Mouse (Mus musculus) embryo, embryonic 11.5 days (tissue): Measurements from ENCODE around the gene Ppm1f.
"Not testable (repeated sequence)": the region's sequence is repeated elsewhere in the genome, so short reads cannot be mapped to it uniquely, and the experiment has no call there.

Source experiments
- DNase-seq: peaks from one replicate; pipeline ENCODE4 v3.0.0-alpha.2; 2012; ENCODE audit warnings: low read depth, low spot score

Ppm1f gene

DNA sequence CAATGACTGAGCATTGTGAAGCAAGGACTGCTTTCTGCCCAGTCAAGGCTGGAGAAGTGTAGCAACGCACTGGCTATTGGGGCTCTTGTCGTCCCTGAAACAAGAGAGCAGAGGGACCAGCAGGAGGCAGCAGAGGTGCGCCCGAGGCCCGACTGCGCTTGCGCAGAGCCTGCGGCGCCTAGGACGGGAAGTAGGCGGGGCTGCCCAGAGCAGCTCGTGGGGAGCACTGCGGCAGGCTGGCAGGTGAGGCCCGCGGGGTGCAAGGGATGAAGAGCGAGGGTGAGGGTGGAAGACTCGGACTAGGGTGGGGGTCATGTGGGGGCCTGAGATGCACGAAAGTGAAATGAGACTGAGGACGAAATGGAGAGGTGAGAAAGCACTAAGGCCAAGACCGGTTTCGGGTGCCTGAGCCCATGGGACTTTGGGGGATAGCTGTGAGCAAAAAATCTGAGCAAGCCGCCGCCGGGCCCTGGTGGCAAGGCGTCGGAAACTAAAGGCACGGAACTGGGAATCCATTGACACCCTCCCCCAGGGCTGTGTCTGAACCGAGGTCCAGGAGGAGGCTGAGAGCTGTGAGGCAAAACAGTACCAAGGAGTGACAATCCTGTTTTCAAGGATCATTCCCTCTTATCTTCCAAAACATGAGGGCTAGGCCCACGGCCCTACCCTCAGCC, at the start of gene Ppm1f:
Ppm1f (plus strand) TSS at position 88 of the 674 bp plus-strand sequence.
- peak; percentile 85 for DNase-seq

DNA sequence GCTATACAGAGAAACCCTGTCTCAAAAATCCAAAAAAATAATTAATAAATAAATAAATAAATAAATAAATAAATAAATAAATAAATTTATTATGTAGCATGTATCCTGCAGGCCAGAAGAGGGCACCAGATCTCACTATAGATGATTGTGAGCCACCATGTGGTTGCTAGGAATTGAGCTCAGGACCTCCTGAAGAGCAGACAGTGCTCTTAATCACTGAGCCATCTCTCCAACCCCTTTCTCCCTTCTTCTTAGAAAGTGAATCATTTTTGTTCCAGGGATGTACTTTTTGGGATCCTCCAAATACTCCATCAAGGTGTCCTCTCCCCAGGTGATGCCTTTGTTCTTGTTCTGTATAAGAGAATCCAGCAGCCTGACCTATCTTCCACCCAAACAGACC, 47.1 kb upstream of the Ppm1f start:
- no peak for DNase-seq

DNA sequence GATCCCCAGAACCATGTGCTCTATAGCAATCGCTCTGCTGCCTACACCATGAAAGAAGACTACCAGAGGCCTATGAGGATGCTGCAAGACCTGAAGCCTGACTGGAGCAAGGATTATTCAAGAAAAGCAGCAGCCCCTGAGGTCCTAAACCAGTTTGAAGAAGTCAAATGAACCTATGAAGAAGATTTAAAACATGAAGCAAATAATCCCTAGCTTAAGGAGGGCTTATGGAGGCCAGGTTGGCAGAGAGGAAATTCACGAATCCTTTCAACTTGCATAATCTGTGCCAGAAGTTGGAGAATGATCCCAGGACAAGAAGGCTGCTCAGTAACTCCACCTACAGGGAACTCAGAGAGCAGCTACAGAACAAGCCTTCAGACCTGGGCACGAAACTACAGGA, 43.9 kb upstream of the Ppm1f start:
- no peak for DNase-seq

DNA sequence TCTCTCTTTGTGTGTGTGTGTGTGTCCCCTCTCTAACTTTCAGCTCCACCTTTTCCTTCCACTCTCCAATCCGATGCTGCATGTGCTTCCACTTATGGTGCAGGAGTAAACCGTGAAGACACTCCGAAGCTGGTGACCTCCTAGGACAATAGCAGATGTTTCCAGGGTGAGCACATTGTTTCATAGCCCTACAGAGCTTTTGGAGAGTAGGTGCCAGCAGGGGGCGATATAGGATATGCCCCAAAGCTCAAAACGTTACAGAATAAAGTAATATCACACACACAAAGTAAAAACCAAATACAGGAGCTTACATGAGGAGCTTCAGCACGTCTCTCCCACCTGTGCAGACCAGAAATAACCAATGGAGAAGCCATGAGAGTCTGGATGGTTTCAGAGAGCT, 41.4 kb upstream of the Ppm1f start:
- DNase-seq = no peak

DNA sequence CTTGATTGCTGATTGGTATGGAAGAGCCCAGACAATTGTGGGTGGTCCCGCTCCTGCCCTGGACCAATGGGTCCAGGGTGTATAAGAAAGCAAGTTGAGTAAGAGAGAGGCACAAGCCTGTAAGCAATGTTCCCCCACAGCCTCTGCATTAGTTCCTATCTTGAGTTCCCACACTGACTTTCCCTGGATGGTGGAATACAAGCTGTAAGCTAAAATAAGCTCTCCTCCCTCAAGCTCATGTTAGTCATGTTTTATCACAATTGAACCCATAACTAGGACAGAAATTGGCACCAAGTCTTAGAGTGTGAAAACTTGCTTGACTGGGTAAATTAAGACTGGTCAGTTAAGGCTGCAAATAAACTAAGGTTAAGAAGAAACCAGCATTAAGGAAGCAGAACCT, 40.7 kb upstream of the Ppm1f start:
- DNase-seq = no peak

DNA sequence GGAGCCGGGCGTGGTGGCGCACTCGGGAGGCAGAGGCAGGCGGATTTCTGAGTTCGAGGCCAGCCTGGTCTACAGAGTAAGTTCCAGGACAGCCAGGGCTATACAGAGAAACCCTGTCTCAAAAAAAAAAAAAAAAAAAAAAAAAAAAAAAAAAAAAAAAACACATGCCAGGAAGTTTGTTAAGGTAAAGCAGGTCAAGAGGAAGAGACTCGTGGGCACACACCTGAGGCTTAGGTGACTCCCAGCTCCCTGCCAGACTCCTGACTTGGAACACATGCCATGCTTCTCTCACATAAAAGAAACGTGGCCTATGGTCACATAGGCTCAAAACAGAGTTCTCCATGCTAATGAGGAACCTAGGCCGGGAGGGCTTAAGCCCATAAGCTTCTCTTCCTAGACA, 40.2 kb upstream of the Ppm1f start:
- DNase-seq = not testable (repeated sequence)

DNA sequence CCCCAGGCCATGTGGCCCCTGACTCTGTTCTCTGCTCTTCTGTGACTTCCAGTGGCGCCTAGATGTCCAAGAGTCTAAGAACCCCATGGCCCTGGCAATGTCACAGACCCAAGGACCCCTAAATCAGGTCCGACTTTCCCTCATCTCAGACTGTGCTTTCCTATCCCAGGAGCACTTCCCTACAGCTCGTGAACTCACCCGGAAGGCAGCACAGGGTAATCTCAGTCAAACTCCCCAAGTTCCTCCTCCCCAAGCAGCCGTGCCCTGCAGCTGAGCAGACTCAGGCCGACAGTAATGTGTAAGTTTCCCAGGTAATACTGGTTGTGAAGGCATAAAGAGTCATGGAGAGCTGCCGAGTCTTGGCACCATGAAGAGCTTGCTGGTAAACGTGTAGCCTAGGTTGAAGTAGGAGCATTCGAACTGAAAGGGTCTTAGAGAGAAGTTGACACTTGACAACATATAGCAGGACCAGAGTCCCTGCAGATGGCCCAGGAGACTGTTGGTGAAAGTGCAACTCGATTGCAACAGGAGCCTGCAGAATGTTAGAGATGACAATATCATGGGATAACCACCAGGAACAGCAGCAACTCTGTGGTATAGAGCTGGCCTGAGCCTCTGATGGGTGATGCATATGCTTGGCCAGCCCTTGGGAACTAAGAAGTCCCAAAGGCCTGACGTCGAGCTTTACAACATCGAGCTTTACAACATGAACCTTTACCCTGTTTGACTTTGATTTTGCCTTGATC, 39.4 kb upstream of the Ppm1f start:
- DNase-seq = no peak

DNA sequence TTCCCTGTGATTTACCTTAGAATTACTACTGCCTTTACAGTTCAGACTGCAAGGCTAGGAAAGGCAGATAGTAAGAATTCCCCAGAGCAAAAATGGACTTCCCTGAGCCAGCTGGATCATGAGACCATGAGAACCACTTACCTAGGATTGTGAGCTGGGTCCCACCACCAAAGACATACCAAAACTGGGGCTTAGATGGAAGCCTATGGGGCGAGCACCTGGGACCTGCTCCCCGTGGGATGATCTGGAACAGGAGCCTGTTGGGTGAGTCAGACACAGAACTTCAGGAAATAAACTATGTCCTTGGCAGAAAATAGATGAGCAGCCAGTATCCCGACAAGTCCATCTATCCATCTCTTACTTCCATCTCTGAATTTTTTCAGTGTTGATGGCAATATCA, 34.0 kb upstream of the Ppm1f start:
- no peak for DNase-seq

DNA sequence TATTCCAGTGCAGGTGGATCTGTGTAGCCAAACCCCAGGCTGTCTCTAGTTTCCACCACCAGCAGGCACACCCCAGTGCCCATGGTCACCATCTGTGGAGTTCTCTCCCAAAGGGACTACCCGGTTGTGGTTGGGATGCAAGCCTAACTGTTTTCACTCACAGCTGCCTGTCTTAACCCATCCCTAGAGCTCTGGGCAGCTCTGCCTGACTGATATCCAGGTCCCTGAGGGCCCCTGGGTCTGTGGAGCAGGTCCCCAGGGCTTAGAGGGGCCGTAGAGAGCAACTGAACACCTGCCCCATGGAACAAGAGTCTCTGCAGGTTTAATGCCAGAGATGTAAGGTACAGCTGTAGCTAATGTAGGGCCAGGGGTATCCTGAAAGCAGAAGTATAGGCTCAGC, 32.3 kb upstream of the Ppm1f start, which contains the start of gene Igll1:
Igll1 (minus strand) TSS at position 8 of the 400 bp plus-strand sequence.
- DNase-seq = no peak

DNA sequence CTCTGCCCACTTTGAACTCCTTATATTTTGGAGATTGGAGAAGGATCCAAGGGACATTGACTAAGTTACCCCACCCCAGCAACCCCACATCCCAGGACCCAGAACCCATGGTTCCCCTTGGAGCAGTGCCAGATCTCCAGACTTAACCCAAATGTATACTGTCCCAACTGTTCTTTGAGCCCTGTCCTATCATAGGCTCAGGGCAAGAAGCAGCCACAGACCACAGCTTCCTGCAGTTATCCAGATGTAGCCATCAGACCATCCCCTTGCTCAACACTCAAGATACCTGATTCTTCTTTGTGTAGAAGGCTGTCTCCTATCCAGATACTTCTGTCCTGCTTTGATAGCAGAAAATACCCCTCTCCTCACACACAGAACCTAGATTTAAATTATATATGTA, 31.1 kb upstream of the Ppm1f start:
- no peak for DNase-seq

DNA sequence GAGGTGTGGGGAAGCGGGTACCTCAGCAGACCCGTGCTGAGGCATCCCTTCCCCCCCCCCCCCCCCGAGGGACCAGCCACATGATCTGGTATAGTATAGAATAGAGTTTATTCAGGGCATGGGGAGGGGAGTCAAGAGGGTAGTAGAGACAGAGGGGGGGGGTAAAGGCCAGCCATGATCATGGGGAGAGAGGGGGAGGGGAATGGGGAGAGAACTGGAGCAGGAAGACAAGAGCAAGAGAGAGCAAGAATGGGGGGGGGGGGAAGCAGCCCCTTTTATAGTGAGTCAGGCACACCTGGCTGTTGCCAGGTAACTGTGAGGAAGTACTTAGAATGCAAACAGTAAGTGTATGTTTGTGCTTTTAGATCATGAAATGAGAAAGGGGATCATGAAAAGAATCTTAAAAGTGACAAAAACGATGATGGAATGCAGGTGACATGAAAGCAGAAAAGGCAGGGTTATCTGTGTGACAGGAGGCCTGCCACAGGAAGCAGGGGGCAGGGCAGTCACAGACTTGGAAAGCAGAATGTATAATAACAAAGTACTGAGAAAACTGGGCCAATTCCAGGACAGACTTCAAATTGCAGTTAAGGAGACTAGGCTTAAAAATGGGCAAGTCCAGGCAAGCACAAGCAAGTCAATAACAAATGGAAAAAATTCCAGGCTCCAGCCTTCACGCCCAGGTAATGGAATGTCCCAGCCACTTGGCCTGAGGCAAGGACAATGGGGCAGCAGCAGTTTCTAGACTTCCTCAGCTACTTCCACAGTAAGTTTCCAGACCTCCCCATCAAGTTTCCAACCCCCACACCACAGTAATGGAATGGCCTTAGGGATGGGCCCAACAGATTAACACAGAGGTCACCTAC, 30.3 kb upstream of the Ppm1f start:
- no peak for DNase-seq

DNA sequence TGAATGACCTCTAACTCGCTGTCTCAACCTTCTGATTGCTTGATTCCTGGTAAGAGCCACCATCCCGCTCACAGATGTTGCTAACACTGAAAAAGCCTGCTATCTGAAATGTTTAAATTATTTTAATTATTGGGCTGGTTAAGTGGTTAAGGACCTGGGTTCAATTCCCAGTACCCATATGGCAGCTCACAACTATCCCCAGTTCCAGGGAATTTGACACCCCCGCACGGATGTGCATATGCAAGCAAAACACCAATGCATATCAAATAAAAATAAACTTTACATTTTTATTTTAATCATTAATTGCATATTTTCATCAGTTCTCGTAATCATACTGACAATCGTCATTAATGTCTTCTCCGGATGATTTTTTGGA, 26.0 kb upstream of the Ppm1f start:
- DNase-seq = no peak

DNA sequence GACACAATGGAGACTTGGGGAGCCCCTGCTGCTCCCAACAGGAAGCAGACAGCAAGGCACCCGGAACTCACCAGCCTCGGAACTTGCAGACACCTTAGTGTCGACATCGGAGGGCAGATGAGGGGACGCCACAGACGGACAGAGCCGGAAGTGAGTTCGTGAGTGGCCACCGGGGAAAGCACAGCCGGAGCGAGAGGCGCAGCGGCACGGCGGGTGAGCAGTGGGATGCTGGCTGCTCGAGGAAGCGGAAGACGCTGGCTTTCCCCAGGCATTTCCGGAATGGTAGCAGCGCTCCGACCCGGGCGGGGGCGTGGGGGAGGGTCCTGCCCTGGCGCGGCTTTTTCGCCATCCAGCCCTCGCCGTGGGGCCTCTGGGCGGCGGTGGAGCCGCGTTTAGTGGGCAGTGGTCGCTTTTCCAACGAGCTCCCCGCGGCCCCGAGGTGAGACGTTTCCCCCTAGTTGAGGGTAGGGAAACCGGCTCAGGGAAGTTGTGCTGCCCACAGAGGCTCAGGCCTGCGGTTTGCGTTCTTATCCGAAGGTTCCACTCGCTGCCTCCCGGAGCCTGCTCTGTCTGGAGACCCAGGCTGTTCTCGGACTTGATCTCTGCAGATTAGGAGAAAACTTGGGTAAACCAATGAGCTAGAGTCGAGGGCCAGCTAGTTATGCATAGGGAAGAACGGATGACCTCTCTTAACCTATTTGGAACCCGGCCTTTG, 25.5 kb upstream of the Ppm1f start, which contains the start of the genes Top3b and Vpreb1:
Top3b (plus strand) TSS at position 120 of the 715 bp plus-strand sequence.
Vpreb1 (minus strand) TSS at position 227 of the 715 bp plus-strand sequence.
- peak; percentile 93 for DNase-seq

DNA sequence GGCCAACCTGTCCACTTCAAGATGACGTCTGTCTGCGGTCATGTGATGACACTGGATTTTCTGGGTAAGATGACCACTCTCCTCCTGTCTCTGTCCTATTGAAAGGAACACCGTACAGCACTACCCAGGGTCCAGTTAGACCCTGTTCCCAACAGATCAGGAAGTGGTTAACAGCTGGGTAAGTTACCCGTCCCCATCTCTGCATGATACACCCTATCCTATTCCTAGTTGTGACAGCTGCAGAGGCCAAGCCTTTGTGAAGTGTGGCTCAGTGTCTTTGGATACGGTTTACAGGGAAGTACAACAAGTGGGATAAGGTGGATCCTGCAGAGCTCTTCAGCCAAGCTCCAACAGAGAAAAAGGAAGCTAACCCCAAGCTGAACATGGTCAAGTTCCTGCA, 17.2 kb upstream of the Ppm1f start:
- DNase-seq = no peak

DNA sequence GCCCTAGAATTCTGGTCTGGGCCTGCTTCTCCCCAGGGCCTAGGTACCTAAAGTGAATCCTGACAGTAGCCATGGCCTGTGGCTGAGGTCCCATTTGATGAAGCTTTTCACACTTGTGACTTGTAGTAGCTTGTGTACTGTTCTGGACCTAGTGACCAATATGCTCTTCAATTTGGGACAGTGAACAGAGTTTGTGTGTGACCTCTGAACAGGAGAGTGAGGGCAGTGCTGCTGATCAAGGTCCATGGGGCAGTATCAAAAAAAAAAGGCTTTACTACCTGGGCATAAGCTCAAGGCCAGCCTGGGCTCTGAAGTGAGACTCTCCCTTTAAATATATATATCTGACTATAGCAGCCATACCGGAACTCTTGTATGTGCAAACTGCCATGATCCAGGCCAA, 7.9 kb upstream of the Ppm1f start:
- DNase-seq = no peak

DNA sequence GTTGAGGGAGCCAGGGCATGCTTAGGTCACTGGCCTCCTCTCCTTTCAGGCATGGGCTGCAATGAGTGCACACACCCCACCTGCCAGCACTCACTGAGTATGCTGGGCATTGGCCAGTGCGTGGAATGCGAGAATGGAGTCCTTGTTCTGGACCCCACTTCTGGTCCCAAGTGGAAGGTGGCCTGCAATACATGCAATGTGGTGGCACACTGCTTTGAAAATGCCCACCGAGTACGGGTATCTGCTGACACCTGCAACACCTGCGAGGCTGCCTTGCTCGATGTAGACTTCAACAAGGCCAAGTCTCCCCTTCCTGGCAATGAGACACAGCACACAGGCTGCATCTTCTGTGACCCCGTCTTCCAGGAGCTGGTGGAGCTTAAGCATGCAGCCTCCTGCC, 3.9 kb upstream of the Ppm1f start:
- DNase-seq = no peak

DNA sequence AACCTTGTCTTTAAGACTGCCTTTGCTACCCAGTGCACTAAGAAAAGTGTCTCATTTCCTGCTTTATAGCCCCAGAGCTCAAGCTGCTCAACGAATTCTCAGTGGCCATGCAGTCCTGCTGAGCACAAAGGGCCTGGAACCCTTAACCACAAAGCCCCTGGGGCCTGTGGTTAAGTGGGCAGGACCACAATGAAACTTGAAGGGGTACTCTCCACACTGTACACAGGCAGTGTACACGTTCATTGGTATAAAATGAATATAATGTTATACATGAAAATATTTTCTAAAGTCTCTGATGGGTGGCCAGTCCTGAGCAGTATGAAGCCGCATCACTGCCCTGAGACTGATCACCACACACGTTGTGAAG, 271 bp upstream of the Ppm1f start:
- DNase-seq = no peak

DNA sequence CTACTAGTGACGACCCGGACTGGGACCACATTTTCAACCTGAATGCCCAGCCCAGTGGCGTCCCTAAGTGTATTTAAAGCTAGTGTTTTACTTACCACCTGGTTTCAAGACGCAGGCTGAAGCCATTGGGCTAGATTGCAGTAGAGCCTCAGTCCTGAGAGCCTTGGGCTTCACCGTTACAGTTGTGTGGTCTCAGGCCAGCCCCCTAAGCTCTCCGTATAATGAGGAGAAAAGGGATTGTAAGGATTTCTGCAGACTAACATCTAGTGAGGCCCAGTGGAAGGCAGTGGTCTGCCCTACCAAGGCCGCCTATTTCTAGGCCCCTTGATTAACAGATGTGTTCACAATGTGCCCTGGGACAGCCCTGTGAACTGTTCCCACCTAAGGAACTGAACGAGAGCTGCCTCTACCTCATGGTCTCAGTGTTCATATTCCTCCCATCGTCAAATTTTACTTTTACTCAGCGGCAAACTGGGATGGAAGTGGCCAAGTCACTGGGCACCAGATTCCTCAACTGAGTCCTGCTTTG, 851 bp downstream of the Ppm1f start:
- DNase-seq = no peak

DNA sequence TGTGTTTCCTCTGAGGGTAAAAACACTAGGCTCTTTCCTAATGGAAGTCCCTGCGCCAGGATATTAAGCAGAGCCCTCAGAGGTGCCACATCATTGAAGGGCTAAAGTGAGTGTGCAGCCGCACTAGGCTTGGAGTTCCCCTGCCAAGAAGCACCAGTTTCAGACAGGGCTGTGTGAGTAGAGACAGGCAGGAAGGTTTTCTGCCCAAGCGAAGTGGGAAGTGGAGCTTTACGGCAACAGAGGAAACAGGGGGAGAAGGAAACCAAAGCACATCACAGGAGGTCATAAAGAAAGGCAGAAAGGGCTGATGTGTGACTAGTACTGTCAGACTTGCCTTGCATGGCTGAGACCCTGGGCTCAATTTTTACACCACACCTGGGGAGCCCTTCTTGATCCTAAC, 6.1 kb downstream of the Ppm1f start:
- DNase-seq = no peak

DNA sequence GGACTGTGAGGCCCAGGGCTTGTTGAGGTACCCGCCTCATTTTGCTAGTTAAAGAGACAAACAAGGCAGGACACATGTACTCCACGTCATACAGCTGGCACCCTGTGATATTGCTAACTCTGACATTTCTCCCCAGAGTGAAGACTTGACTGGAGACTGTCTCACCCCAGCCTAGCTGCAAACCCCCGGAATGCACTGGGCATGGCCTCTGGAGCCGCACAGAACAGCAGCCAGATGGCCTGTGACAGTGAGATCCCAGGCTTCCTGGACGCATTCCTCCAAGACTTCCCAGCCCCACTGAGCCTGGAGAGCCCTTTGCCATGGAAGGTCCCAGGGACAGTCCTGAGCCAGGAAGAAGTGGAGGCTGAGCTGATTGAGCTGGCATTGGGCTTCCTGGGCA, 6.9 kb downstream of the Ppm1f start:
- DNase-seq = no peak

DNA sequence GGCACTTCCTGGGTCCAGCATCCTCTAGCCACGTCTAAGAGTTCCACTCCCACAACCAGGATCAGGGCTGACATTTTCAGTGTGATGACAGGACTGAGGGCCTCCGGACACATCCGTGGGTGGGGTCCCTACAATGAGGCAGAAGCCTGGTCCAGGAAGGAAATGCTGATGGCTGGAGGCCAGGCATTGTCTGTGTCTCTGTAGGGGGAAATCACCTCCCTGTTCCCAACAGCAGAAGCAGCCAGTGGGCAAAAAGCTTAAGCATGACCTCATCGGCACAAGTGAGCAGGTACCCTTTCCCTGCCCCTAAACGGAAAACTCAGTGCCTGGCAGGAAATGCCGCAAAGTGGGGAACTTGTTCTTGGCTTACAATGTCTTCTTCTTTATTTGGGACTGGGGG, 11.5 kb downstream of the Ppm1f start:
- no peak for DNase-seq
